Mouse (Mus musculus) splenic B cell, adult 2 months (primary cell): Measurements from ENCODE around the gene D630003M21Rik.

Experiments used
- DNase-seq: peaks from one replicate; pipeline ENCODE4 v3.0.0-alpha.2; 2011; ENCODE audit warnings: low read depth, low spot score
- H3K27me3 ChIP-seq: 2 replicates; pipeline ENCODE4 v1.6.1; 2012; ENCODE audit warnings: mild to moderate bottlenecking, low read length, moderate library complexity, mixed read lengths; ENCODE audit not compliant: control insufficient read depth, poor library complexity, insufficient read depth, severe bottlenecking
- H3K36me3 ChIP-seq: 2 replicates; pipeline ENCODE4 v1.6.1; 2012; ENCODE audit warnings: mild to moderate bottlenecking, low read length, moderate library complexity, mixed read lengths; ENCODE audit not compliant: control insufficient read depth, poor library complexity, insufficient read depth, severe bottlenecking

D630003M21Rik gene

GRCm38 (mm10) chr2:158140664-158141063 is 88.4 kb downstream of the D630003M21Rik start:
- H3K36me3 ChIP-seq, result no peaks in the 10 kb centered on the region
- no peaks in the 10 kb centered on the region for H3K27me3 ChIP-seq
- no peak for DNase-seq

- DNase-seq, result no peak
- no peaks in the 10 kb centered on the region for H3K36me3 ChIP-seq
- no peaks in the 10 kb centered on the region for H3K27me3 ChIP-seq
These were observed 89.4 kb downstream of the D630003M21Rik start for GRCm38 (mm10) chr2:158139628-158140027.

- H3K27me3 ChIP-seq, result no peaks in the 10 kb centered on the region
- DNase-seq, result no peak
- no peaks in the 10 kb centered on the region for H3K36me3 ChIP-seq
These were observed 90.2 kb downstream of the D630003M21Rik start for GRCm38 (mm10) chr2:158138778-158139177.

GRCm38 (mm10) chr2:158137771-158138170 is 91.3 kb downstream of the D630003M21Rik start:
- Histone ChIP-seq H3K27me3 (no peaks in the 10 kb centered on the region), H3K36me3 (no peaks in the 10 kb centered on the region)
- no peak for DNase-seq

GRCm38 (mm10) chr2:158136205-158136604 is 92.8 kb downstream of the D630003M21Rik start:
- DNase-seq, result no peak
- Histone ChIP-seq H3K27me3 (no peaks in the 10 kb centered on the region), H3K36me3 (no peaks in the 10 kb centered on the region)

GRCm38 (mm10) chr2:158133050-158133449 is 96.0 kb downstream of the D630003M21Rik start:
- no peaks in the 10 kb centered on the region for H3K27me3 ChIP-seq
- DNase-seq, result peak; percentile 30
- no peaks in the 10 kb centered on the region for H3K36me3 ChIP-seq
